Mouse (Mus musculus) hindbrain, postnatal 0 days (tissue): Measurements from ENCODE around the gene Abca8b. TPM values are rescaled to one million over a fixed set of nuclear protein-coding genes. Genes with fewer than 3 reads are reported as not detected.

Experiments used
- ATAC-seq: fragments of 200-750 bp; cut with Nextera tagmentation; 2 replicates; pipeline ENCODE4 v1.8.0; 2017; ENCODE audit warnings: mild to moderate bottlenecking, moderate TSS enrichment, moderate library complexity
- DNase-seq: peaks from one replicate; pipeline ENCODE4 v3.0.0-alpha.2; 2015; ENCODE audit warnings: low spot score
- H3K27ac ChIP-seq: fragments of 300-500 bp; sonication (generic); 2 replicates; pipeline ENCODE4 v1.5.1; 2014; ENCODE audit warnings: mild to moderate bottlenecking
- H3K27me3 ChIP-seq: fragments of 300-500 bp; sonication (generic); 2 replicates; pipeline ENCODE4 v1.6.1; 2014; ENCODE audit warnings: low read length, mixed read lengths; ENCODE audit not compliant: insufficient read depth
- H3K36me3 ChIP-seq: fragments of 300-500 bp; sonication (generic); 2 replicates; pipeline ENCODE4 v1.6.1; 2014; ENCODE audit warnings: low read length, mixed read lengths; ENCODE audit not compliant: insufficient read depth
- H3K4me1 ChIP-seq: fragments of 300-500 bp; sonication (generic); 2 replicates; pipeline ENCODE4 v1.6.1; 2014; ENCODE audit warnings: antibody characterized with exemption, low read length, mixed read lengths; ENCODE audit not compliant: insufficient read depth
- H3K4me2 ChIP-seq: fragments of 300-500 bp; sonication (generic); 2 replicates; pipeline ENCODE4 v1.6.1; 2014; ENCODE audit warnings: low read depth, mild to moderate bottlenecking, low read length, moderate library complexity, mixed read lengths
- H3K4me3 ChIP-seq: fragments of 300-500 bp; sonication (generic); 2 replicates; pipeline ENCODE4 v1.5.1; 2014; ENCODE audit warnings: low read length
- H3K9ac ChIP-seq: fragments of 300-500 bp; sonication (generic); replicated peaks from 2 replicates; pipeline ENCODE4 v1.6.1; 2014; ENCODE audit warnings: mild to moderate bottlenecking, low read length, moderate library complexity, mixed read lengths
- H3K9me3 ChIP-seq: fragments of 300-500 bp; sonication (generic); 2 replicates; pipeline ENCODE4 v1.6.1; 2016; ENCODE audit warnings: low read length, mixed read lengths
- CTCF ChIP-seq: IDR thresholded peaks from 2 replicates; pipeline ENCODE4 v1.5.1; 2016; ENCODE audit warnings: antibody characterized with exemption, control low read depth, low read depth
- WGBS: fragments of 180-500 bp; shearing (Covaris S2); extraction: QIAGEN DNeasy Blood & Tissue Kit; methylation state at CpG from one replicate; pipeline ENCODE4 v1.1.7; 2014; 5-methylcytosine and 5-hydroxymethylcytosine counted together
- polyA plus RNA-seq: library from polyadenylated mRNA; unstranded; fragments of >200 nt; fragmentation: Nextera tagmentation; extraction: Ambion mirVana; gene quantifications from 2 replicates; pipeline ENCODE4 v1.2.1, GENCODE M21; 2015
- total RNA-seq: library from RNA; depleted of rRNA; stranded (reverse); fragments of >200 nt; gene quantifications from 2 replicates; pipeline ENCODE4 v1.2.3, GENCODE M21; 2014; rRNA removed

The Abca8b gene
- total and polyA plus RNA-seq, 2 experiments from 2014 or later, result 1.0 to 3.0 TPM

DNA sequence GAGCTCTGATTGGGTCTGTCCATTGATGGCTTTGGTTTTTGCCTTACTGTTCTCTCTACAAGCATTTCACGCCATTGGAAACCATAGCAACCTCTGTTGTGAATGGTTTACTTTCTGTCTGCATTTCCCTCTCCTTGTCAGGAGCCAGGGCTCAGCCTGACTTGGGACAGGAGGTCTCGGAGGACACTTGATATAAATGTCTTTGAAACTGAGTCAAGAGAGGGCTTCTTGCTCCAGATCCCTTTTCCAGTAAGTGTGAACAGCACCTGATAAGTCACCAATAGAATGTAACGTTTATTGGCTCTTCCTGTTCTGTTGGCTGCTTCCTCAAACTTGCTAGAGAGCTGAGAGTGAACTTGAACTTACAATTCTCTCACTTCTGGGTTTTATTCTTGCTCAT is 111.5 kb downstream of the Abca8b start:
- no peaks in the 10 kb centered on the region for H3K36me3 ChIP-seq
- H3K4me3 ChIP-seq, result no peak overlapping the region
- no peak for TF ChIP-seq CTCF
- no peak for ATAC-seq
- WGBS, result 58% methylated on average over 3 of the region's 3 CpGs
- no peaks in the 10 kb centered on the region for H3K4me1 ChIP-seq
- DNase-seq, result no peak
- H3K27me3 ChIP-seq, result no peaks in the 10 kb centered on the region
- no peak overlapping the region for H3K4me2 ChIP-seq
- no peak overlapping the region for H3K9ac ChIP-seq
- H3K27ac ChIP-seq, result no peak overlapping the region
- H3K9me3 ChIP-seq, result no peaks in the 10 kb centered on the region

Other genes with a start within 250 kb of the Abca8b start
- not detected in 2 replicates for gene 1700012B07Rik, start 167.8 kb downstream of the Abca8b start, total RNA-seq
- gene 1700012B07Rik, start 167.8 kb downstream of the Abca8b start, polyA plus RNA-seq, result not detected in 2 replicates
- gene Abca8a, start 100.1 kb upstream of the Abca8b start, total RNA-seq, result 0.78 and 1.2 TPM in 2 replicates
- 0.55 and 0.70 TPM in 2 replicates for gene Abca8a, start 100.1 kb upstream of the Abca8b start, polyA plus RNA-seq
- 6.8 and 7.6 TPM in 2 replicates for gene Abca9, start 172.4 kb upstream of the Abca8b start, total RNA-seq
- gene Abca9, start 172.4 kb upstream of the Abca8b start, polyA plus RNA-seq, result 2.2 and 2.4 TPM in 2 replicates